Mouse (Mus musculus) intestine, embryonic 15.5 days (tissue): ENCODE results near the gene Tlcd1. TPM values are rescaled to one million over a fixed set of nuclear protein-coding genes. Genes with fewer than 3 reads are reported as not detected.

ENCODE experiments used
- ATAC-seq: fragments of 200-750 bp; cut with Nextera tagmentation; 2 replicates; pipeline ENCODE4 v1.8.0; 2017; ENCODE audit warnings: moderate TSS enrichment, moderate library complexity
- H3K27ac ChIP-seq: fragments of 300-500 bp; sonication (generic); 2 replicates; pipeline ENCODE4 v1.5.1; 2015; ENCODE audit warnings: mild to moderate bottlenecking, inconsistent platforms
- H3K27me3 ChIP-seq: fragments of 300-500 bp; sonication (generic); replicated peaks from 2 replicates; pipeline ENCODE4 v1.6.1; 2015; ENCODE audit warnings: inconsistent platforms
- H3K36me3 ChIP-seq: fragments of 300-500 bp; sonication (generic); 2 replicates; pipeline ENCODE4 v1.6.1; 2015; ENCODE audit warnings: inconsistent platforms
- H3K4me1 ChIP-seq: fragments of 300-500 bp; sonication (generic); replicated peaks from 2 replicates; pipeline ENCODE4 v1.6.1; 2015; ENCODE audit warnings: inconsistent platforms
- H3K4me2 ChIP-seq: fragments of 300-500 bp; sonication (generic); replicated peaks from 2 replicates; pipeline ENCODE4 v1.6.1; 2015; ENCODE audit warnings: mild to moderate bottlenecking, inconsistent platforms
- H3K4me3 ChIP-seq: fragments of 300-500 bp; sonication (generic); replicated peaks from 2 replicates; pipeline ENCODE4 v1.5.1; 2015; ENCODE audit warnings: inconsistent platforms
- H3K9ac ChIP-seq: fragments of 300-500 bp; sonication (generic); 2 replicates; pipeline ENCODE4 v1.6.1; 2015; ENCODE audit warnings: inconsistent platforms
- H3K9me3 ChIP-seq: fragments of 300-500 bp; sonication (generic); 2 replicates; pipeline ENCODE4 v1.6.1; 2016; ENCODE audit warnings: inconsistent platforms
- WGBS: fragments of 180-500 bp; shearing (Covaris S2); methylation state at CpG from one replicate; pipeline ENCODE4 v1.1.7; 2015; 5-methylcytosine and 5-hydroxymethylcytosine counted together
- polyA plus RNA-seq: library from polyadenylated mRNA; unstranded; fragments of >200 nt; fragmentation: Nextera tagmentation; extraction: Ambion mirVana; gene quantifications from 2 replicates; pipeline ENCODE4 v1.2.1, GENCODE M21; 2015

The Tlcd1 gene
- polyA plus RNA-seq, 1 experiment from 2014 or later, result 39.8 TPM

DNA sequence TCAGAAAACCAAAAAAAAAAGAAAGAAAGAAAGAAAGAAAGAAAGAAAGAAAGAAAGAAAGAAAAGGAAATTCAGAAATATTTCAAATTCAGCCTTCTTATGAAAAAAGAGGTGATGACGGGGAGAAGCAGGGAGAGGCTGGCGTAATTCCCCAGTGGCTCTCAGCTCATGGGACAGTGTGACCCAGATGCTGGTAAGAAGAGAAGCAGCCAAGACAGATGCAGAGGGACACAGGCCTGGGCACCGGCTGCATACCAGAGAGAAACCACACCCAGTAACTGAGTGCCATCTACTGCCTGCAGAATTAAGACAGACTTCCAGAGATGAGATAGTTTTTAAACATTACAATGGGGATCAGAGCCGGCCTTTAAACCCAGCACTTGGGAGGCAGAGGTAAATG, 47.1 kb downstream of the Tlcd1 start:
- Histone ChIP-seq H3K36me3 (peaks cover 87% of the 10 kb centered on the region), H3K27me3 (no peaks in the 10 kb centered on the region), H3K4me3 (no peak overlapping the region), H3K9ac (no peak overlapping the region), H3K9me3 (no peaks in the 10 kb centered on the region), H3K4me2 (no peak overlapping the region), H3K27ac (no peak overlapping the region), H3K4me1 (no peaks in the 10 kb centered on the region)
- ATAC-seq, result no peak
- WGBS, result 84% methylated on average over 4 of the region's 4 CpGs

Other genes starting within 250 kb of the Tlcd1 start
- 0.95 and 1.2 TPM in 2 replicates for gene Sez6, start 245.9 kb upstream of the Tlcd1 start, polyA plus RNA-seq
- gene Phf12, start 194.0 kb upstream of the Tlcd1 start, polyA plus RNA-seq, result 12.8 and 13.5 TPM in 2 replicates
- 18.0 and 18.3 TPM in 2 replicates for gene Dhrs13, start 144.4 kb upstream of the Tlcd1 start, polyA plus RNA-seq
- gene Flot2, start 138.8 kb upstream of the Tlcd1 start, polyA plus RNA-seq, result 44.0 and 44.2 TPM in 2 replicates
- gene Eral1, start 96.3 kb upstream of the Tlcd1 start, polyA plus RNA-seq, result 30.8 and 31.6 TPM in 2 replicates
- gene Fam222b, start 82.1 kb upstream of the Tlcd1 start, polyA plus RNA-seq, result 13.1 and 13.3 TPM in 2 replicates
- 74.7 and 77.2 TPM in 2 replicates for gene Traf4, start 11.1 kb upstream of the Tlcd1 start, polyA plus RNA-seq
- gene Nek8, start within 50 bp of the Tlcd1 start, polyA plus RNA-seq, result 14.4 and 17.1 TPM in 2 replicates
- 1,310 and 1,463 TPM in 2 replicates for gene Rpl23a, start 6.9 kb downstream of the Tlcd1 start, polyA plus RNA-seq
- 87.9 and 91.4 TPM in 2 replicates for gene Rab34, start 11.7 kb downstream of the Tlcd1 start, polyA plus RNA-seq
- gene Proca1, start 16.7 kb downstream of the Tlcd1 start, polyA plus RNA-seq, result 2.6 and 3.1 TPM in 2 replicates
- 70.2 and 79.0 TPM in 2 replicates for gene Sdf2, start 69.0 kb downstream of the Tlcd1 start, polyA plus RNA-seq
- 21.0 and 22.7 TPM in 2 replicates for gene Supt6, start 69.3 kb downstream of the Tlcd1 start, polyA plus RNA-seq
- gene 2610507B11Rik, start 85.0 kb downstream of the Tlcd1 start, polyA plus RNA-seq, result 68.6 and 71.1 TPM in 2 replicates
- 0.16 and 0.33 TPM in 2 replicates for gene BC030499, start 114.1 kb downstream of the Tlcd1 start, polyA plus RNA-seq
- 26.8 and 28.3 TPM in 2 replicates for gene Spag5, start 124.8 kb downstream of the Tlcd1 start, polyA plus RNA-seq
- 23.1 and 29.0 TPM in 2 replicates for gene Aldoc, start 146.3 kb downstream of the Tlcd1 start, polyA plus RNA-seq
- 78.6 and 85.0 TPM in 2 replicates for gene Pigs, start 151.7 kb downstream of the Tlcd1 start, polyA plus RNA-seq
- gene Unc119, start 166.8 kb downstream of the Tlcd1 start, polyA plus RNA-seq, result 33.5 and 34.6 TPM in 2 replicates
- not detected in 2 replicates for gene Foxn1, start 209.8 kb downstream of the Tlcd1 start, polyA plus RNA-seq
- gene Slc13a2, start 245.5 kb downstream of the Tlcd1 start, polyA plus RNA-seq, result 1.3 and 2.5 TPM in 2 replicates